Mouse (Mus musculus) olfactory bulb, adult 2 months (tissue): ENCODE data around the gene Gtsf1.

Experiments
- CTCF ChIP-seq: fragments of 200-500 bp; IDR thresholded peaks from 2 replicates; pipeline ENCODE4 v1.5.1; 2012; ENCODE audit warnings: low read depth, mild to moderate bottlenecking, low read length, moderate library complexity; ENCODE audit not compliant: insufficient read depth
- POLR2A ChIP-seq: fragments of 200-500 bp; IDR thresholded peaks from 2 replicates; pipeline ENCODE4 v1.6.1; 2012; ENCODE audit warnings: mild to moderate bottlenecking, low read depth, low read length, moderate library complexity; ENCODE audit not compliant: insufficient read depth

DNA sequence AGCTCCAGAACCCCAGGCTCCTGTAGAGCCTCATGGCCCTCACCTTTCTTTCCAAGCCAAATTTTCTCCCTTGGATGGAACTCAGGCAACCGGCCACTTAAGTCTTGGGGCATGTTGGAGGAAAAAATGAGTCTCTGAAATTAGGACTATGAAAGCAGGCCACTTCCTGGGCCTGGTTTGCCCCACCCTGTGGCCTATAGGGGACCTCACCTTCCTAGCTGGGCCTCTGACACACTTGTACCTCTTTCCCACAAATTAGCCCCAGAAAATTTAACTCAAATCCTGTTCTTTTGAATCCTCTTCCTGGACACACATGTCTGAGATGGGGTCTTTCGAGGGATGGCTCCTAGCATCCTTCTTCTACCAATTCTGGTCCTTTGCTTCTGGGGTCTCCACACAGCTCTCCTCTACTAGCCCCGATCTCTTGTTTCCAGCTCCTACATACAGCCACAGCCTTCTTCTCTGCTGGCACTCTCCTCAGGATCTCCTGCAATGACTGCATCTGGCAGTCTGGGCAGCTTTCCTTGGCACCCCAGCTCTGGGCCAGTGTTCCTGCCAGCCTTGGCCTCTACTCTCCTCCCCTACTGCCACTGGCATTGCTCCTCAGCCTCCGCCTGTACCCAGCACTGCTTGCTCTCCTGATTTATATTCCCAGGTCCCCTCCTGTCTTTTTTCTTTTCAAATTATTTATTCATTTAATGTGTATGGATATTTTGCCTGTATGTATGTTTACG, 70.2 kb downstream of the Gtsf1 start:
- TF ChIP-seq CTCF (no peak), POLR2A (no peak)
